Mouse (Mus musculus): ENCODE results near the gene Sema4d.
"Not testable (repeated sequence)": the region's sequence is repeated elsewhere in the genome, so short reads cannot be mapped to it uniquely, and the experiment has no call there.

The Sema4d gene

DNA sequence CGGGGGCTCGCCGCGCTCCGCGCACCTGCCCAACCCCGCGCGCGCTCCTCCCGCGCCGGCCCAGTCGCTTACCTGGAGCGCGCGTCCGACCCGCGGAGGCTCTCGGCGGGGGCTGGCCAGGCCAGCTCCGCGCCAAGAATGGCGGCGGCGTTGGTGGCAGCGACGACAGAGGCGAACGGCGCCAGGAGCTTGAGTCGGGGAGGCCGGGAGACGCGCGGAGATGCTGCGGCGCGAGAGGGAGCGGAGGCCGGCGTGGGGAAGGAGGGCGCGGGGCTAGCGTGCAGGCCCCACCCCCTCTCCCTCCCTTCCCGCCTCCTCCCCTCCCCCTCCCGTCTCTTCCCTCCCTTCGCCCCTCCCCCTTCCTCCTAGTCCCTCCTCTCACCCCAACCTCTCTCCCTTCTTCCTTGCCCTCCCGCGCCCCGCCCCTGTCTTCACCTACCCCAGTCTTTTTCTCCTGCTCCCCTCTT lies at the start of gene Sema4d:
TSS of gene Sema4d (minus strand) at position 323 of the 467 bp plus-strand sequence.
- H3K27me3 ChIP-seq (ENCODE audit: insufficient read depth, low read length), result peaks cover 37% of the 10 kb centered on the region
- H3K4me3 ChIP-seq (replicated peaks; ENCODE audit: low read length), result peak within 1 kb of the TSS; percentile 97
- no peak for TF ChIP-seq NANOG (IDR thresholded peaks at IDR 0.05; ENCODE audit: borderline replicate concordance, low read length)
- no peak for TF ChIP-seq CTCF (conservative IDR thresholded peaks at IDR 0.05; ENCODE audit: low read length)
- TF ChIP-seq POU5F1 (IDR thresholded peaks at IDR 0.05; ENCODE audit: borderline replicate concordance, low read length), result no peak
- H3K4me1 ChIP-seq (replicated peaks; ENCODE audit: low read depth, low read length), result peaks cover 46% of the 10 kb centered on the region
- H3K9me3 ChIP-seq (ENCODE audit: low read length), result no peaks in the 10 kb centered on the region
- no peaks in the 10 kb centered on the region for H3K36me3 ChIP-seq (ENCODE audit: insufficient read depth, low read length)

DNA sequence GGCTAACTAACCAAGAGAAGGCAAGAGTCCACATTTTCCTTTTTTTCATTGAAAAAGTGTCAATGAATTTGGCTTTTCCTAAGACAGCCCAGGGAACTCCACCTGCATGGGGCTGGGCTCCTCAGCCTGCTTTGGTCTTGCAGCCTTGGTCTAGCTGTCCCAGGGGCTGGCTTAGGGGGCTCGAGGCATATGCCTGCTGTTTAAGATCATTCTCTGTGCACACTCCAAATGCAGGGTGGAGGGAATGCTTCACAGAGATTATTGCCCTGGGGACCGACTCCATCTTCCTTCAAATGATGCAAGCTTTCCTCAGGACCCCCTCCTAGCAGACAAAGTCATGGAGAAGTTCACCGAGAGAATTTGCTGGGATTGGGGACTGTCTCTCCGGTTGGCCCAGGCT lies 49.8 kb upstream of the Sema4d start:
- Histone ChIP-seq H3K36me3 (ENCODE audit: insufficient read depth, low read length) (peaks cover 6% of the 10 kb centered on the region), H3K9me3 (ENCODE audit: low read length) (peaks cover 8% of the 10 kb centered on the region), H3K4me1 (replicated peaks; ENCODE audit: low read depth, low read length) (peaks cover 54% of the 10 kb centered on the region), H3K4me3 (replicated peaks; ENCODE audit: low read length) (no peak overlapping the region), H3K27me3 (ENCODE audit: insufficient read depth, low read length) (peaks cover 79% of the 10 kb centered on the region)
- TF ChIP-seq CTCF (conservative IDR thresholded peaks at IDR 0.05; ENCODE audit: low read length), result no peak
- no peak for TF ChIP-seq NANOG (IDR thresholded peaks at IDR 0.05; ENCODE audit: borderline replicate concordance, low read length)
- TF ChIP-seq POU5F1 (IDR thresholded peaks at IDR 0.05; ENCODE audit: borderline replicate concordance, low read length), result no peak

DNA sequence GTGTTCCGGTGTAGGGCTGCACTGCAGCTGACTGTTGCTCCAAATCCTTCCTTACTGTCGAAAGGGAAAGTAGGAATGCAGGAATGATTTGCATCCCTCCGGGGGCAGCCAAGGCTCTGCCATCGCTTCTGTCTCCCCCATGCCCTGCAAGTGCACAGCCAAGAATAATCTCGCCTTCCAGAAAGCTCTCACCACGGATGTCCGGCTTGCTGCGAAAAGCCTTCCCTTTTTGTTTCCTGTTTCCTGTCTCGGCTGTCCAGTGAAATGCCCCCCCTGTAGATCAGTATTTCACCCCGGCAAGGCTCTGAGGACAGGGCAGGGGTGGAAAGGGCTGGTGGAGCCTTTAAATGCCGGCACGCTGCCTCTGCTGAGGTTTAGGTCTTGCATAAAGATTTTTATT lies 49.2 kb upstream of the Sema4d start:
- peaks cover 1% of the 10 kb centered on the region for H3K36me3 ChIP-seq (ENCODE audit: insufficient read depth, low read length)
- H3K4me1 ChIP-seq (replicated peaks; ENCODE audit: low read depth, low read length), result peaks cover 49% of the 10 kb centered on the region
- TF ChIP-seq CTCF (conservative IDR thresholded peaks at IDR 0.05; ENCODE audit: low read length), result no peak
- no peak for TF ChIP-seq POU5F1 (IDR thresholded peaks at IDR 0.05; ENCODE audit: borderline replicate concordance, low read length)
- TF ChIP-seq NANOG (IDR thresholded peaks at IDR 0.05; ENCODE audit: borderline replicate concordance, low read length), result no peak
- peaks cover 79% of the 10 kb centered on the region for H3K27me3 ChIP-seq (ENCODE audit: insufficient read depth, low read length)
- peaks cover 8% of the 10 kb centered on the region for H3K9me3 ChIP-seq (ENCODE audit: low read length)
- H3K4me3 ChIP-seq (replicated peaks; ENCODE audit: low read length), result no peak overlapping the region

DNA sequence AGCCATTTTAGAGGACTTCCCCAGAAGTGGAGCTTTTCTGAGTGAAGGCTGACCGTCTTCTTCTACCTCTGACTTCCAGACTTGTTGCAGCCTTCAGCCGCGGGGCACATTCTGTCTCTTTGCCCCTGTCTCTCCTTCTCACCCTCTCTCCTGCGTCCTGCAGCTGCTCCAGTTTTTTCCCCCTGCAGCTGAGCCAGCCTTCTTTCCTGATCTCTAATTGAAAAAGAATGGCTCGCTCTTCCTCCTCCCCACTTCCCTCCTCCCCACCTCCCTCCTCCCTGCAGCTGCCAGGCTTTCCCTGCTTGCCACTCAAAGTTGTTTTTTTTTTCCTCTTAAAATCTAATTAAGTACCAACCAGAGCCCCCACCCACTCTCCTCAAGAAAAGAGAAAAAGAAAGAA lies 48.6 kb upstream of the Sema4d start:
- Histone ChIP-seq H3K9me3 (ENCODE audit: low read length) (peaks cover 8% of the 10 kb centered on the region), H3K27me3 (ENCODE audit: insufficient read depth, low read length) (peaks cover 74% of the 10 kb centered on the region), H3K4me1 (replicated peaks; ENCODE audit: low read depth, low read length) (peaks cover 43% of the 10 kb centered on the region), H3K4me3 (replicated peaks; ENCODE audit: low read length) (no peak overlapping the region), H3K36me3 (ENCODE audit: insufficient read depth, low read length) (no peaks in the 10 kb centered on the region)
- TF ChIP-seq POU5F1 (IDR thresholded peaks at IDR 0.05; ENCODE audit: borderline replicate concordance, low read length) (no peak), CTCF (conservative IDR thresholded peaks at IDR 0.05; ENCODE audit: low read length) (no peak), NANOG (IDR thresholded peaks at IDR 0.05; ENCODE audit: borderline replicate concordance, low read length) (no peak)

DNA sequence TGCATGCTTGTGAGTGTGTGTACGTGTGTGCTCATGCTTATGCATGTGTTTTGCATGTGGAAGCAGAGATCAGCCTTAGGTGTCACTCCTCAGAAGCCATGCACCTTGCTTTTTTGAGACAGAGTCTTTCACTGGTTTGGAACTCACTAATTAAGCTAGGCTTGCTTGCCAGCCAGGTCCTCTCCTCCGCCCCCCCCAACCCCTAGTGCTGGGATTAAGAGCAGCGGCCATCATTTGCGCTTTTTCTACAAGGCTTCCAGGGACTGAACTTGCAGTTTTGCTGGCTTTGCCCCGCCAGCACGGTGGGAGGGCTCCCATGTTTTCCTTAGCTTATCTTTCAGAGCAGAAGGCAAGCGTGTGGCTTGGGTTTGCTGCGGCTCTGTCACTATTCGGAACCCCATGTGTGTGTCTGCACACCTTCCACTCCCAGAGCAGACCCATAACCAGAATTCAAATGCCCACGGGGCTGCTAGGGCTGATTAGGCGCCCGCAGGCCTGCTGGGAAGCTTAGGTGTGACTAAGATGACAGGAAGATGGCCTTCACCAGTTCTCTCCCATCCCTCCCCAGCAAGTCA lies 48.1 kb upstream of the Sema4d start:
- Histone ChIP-seq H3K9me3 (ENCODE audit: low read length) (peaks cover 8% of the 10 kb centered on the region), H3K4me3 (replicated peaks; ENCODE audit: low read length) (no peak overlapping the region)
- no peak for TF ChIP-seq POU5F1 (IDR thresholded peaks at IDR 0.05; ENCODE audit: borderline replicate concordance, low read length)
- TF ChIP-seq NANOG (IDR thresholded peaks at IDR 0.05; ENCODE audit: borderline replicate concordance, low read length), result no peak
- TF ChIP-seq CTCF (conservative IDR thresholded peaks at IDR 0.05; ENCODE audit: low read length), result no peak

DNA sequence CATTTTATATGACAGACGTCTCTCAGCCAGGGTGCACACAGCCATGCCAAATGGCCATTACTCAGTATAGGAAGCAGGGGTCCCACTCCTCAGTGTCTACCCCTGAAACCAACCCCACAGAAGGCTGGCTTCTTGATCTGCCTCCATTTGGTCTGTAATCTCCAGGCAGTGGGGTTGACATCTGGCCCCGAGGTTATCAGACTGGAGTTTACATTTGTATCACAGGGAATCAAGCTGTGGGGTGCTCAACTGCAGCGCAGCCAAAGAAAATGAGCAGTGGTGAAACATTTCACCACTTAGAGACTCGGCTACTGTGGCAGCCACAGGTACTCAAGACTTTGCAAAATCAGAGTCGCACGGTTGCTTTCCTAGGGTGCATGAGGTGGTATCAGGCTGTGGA lies 47.2 kb upstream of the Sema4d start:
- H3K9me3 ChIP-seq (ENCODE audit: low read length), result peaks cover 8% of the 10 kb centered on the region
- H3K4me1 ChIP-seq (replicated peaks; ENCODE audit: low read depth, low read length), result peaks cover 45% of the 10 kb centered on the region
- H3K36me3 ChIP-seq (ENCODE audit: insufficient read depth, low read length), result no peaks in the 10 kb centered on the region
- TF ChIP-seq NANOG (IDR thresholded peaks at IDR 0.05; ENCODE audit: borderline replicate concordance, low read length), result no peak
- TF ChIP-seq CTCF (conservative IDR thresholded peaks at IDR 0.05; ENCODE audit: low read length), result no peak
- no peak for TF ChIP-seq POU5F1 (IDR thresholded peaks at IDR 0.05; ENCODE audit: borderline replicate concordance, low read length)
- H3K27me3 ChIP-seq (ENCODE audit: insufficient read depth, low read length), result peaks cover 68% of the 10 kb centered on the region
- H3K4me3 ChIP-seq (replicated peaks; ENCODE audit: low read length), result no peak overlapping the region

More for the DNA sequence above, 48.1 kb upstream of the Sema4d start:
- peaks cover 41% of the 10 kb centered on the region for H3K4me1 ChIP-seq (replicated peaks; ENCODE audit: low read depth, low read length)
- peaks cover 69% of the 10 kb centered on the region for H3K27me3 ChIP-seq (ENCODE audit: insufficient read depth, low read length)
- H3K36me3 ChIP-seq (ENCODE audit: insufficient read depth, low read length), result no peaks in the 10 kb centered on the region

DNA sequence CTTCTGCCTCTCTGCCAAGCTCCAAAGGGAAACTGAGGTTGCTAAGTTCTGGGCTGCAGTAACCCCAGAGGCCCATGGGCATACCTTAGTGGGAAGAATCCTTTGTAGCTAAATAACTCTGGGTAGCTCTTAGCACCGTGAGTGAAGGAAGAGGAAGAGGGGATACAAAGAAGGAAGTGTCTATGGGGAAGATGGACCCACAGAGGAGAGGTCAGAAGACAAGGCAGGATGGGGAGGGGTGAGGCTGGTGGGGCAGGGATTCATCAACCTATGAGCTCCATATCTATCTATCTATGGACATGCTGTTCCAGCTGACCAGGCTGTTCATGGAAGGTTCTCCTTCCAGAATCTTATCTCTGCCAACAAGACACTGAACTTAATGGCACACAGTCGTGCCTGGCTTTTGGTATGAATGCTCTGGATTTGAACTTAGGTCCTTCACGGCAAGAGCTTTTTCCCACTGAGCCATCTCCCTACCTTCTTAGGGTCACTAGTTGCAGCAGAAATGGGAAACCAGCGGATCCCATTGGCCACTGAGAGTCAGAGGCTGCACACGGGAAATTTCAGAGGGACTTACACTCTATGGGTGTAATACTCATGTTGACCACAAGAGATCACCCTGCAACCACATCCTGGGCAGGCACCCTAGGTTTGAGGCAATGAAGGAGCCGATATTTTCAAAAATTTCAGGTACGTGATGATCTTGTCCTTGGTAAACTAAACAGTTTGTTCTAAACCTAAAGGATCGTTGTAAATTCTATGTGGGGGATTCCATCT lies 45.9 kb upstream of the Sema4d start:
- Histone ChIP-seq H3K27me3 (ENCODE audit: insufficient read depth, low read length) (peaks cover 61% of the 10 kb centered on the region), H3K4me1 (replicated peaks; ENCODE audit: low read depth, low read length) (peaks cover 45% of the 10 kb centered on the region), H3K4me3 (replicated peaks; ENCODE audit: low read length) (no peak overlapping the region), H3K36me3 (ENCODE audit: insufficient read depth, low read length) (no peaks in the 10 kb centered on the region), H3K9me3 (ENCODE audit: low read length) (peaks cover 8% of the 10 kb centered on the region)
- TF ChIP-seq CTCF (conservative IDR thresholded peaks at IDR 0.05; ENCODE audit: low read length) (peak; percentile 85), NANOG (IDR thresholded peaks at IDR 0.05; ENCODE audit: borderline replicate concordance, low read length) (no peak), POU5F1 (IDR thresholded peaks at IDR 0.05; ENCODE audit: borderline replicate concordance, low read length) (no peak)

DNA sequence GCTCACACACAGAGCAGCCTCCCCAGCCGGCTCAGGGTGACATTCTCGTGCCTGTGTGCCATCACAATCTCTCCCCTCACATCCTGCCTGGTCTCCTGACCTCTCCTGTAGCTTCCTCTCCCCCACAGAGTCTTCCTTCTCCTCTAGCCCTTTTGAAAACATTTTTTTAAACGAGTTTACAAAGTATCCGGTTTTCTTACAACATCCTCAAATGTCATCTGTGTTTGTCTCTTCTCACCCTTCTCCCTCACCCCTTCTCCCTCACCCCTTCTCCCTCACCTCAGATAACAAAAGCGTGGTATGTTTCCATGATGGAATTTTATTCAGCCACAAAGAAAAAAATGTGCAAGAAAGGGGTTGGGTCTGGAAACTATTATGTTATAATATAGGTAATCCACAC lies 43.9 kb upstream of the Sema4d start:
- no peaks in the 10 kb centered on the region for H3K9me3 ChIP-seq (ENCODE audit: low read length)
- no peak for TF ChIP-seq CTCF (conservative IDR thresholded peaks at IDR 0.05; ENCODE audit: low read length)
- no peak for TF ChIP-seq POU5F1 (IDR thresholded peaks at IDR 0.05; ENCODE audit: borderline replicate concordance, low read length)
- TF ChIP-seq NANOG (IDR thresholded peaks at IDR 0.05; ENCODE audit: borderline replicate concordance, low read length), result no peak
- peaks cover 46% of the 10 kb centered on the region for H3K4me1 ChIP-seq (replicated peaks; ENCODE audit: low read depth, low read length)
- H3K36me3 ChIP-seq (ENCODE audit: insufficient read depth, low read length), result no peaks in the 10 kb centered on the region
- peaks cover 41% of the 10 kb centered on the region for H3K27me3 ChIP-seq (ENCODE audit: insufficient read depth, low read length)
- no peak overlapping the region for H3K4me3 ChIP-seq (replicated peaks; ENCODE audit: low read length)

DNA sequence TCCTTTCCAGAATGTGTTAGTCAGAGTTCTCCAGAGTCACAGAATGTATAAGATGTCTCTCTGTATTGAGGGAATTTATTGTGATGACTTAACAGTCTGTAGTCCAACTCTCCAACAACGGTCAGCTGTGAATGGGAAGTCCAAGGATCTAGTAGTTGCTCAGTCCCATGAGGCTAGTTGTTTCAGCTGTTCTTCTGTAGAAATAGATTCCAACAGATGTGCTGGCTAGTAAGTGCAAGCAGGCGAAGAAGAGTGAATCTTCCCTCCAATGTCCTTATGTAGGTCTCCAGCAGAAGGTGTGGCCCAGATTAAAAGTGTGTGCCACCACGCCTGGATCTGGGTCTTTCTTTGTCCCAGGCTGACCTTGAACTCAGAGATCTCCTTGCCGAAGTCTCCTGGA lies 41.7 kb upstream of the Sema4d start:
- Histone ChIP-seq H3K27me3 (ENCODE audit: insufficient read depth, low read length) (peaks cover 19% of the 10 kb centered on the region), H3K4me1 (replicated peaks; ENCODE audit: low read depth, low read length) (peaks cover 41% of the 10 kb centered on the region)
- H3K4me3 ChIP-seq (replicated peaks; ENCODE audit: low read length); H3K9me3 ChIP-seq (ENCODE audit: low read length); H3K36me3 ChIP-seq (ENCODE audit: insufficient read depth, low read length): not testable (repeated sequence)

All from E14TG2a.4 (cell line).